Mouse (Mus musculus) liver, postnatal 0 days (tissue): Measurements from ENCODE around the gene Arl6ip5.

Source experiments
- CTCF ChIP-seq: sonication (generic); IDR thresholded peaks from 2 replicates; pipeline ENCODE4 v1.5.1; 2016; ENCODE audit warnings: antibody characterized with exemption, low read depth
- EP300 ChIP-seq: IDR thresholded peaks from 2 replicates; pipeline ENCODE4 v1.6.1; 2016; ENCODE audit warnings: antibody characterized with exemption, low read depth, mild to moderate bottlenecking

GRCm38 (mm10) chr6:97179367-97179828 is 31.1 kb upstream of the Arl6ip5 start:
- TF ChIP-seq CTCF (no peak), EP300 (no peak)
